Mouse (Mus musculus) liver, embryonic 16.5 days (tissue): ENCODE results near the gene 4921536K21Rik. TPM values are rescaled to one million over a fixed set of nuclear protein-coding genes. Genes with fewer than 3 reads are reported as not detected.

Experiments used
- ATAC-seq: fragments of 200-750 bp; cut with Nextera tagmentation; 2 replicates; pipeline ENCODE4 v1.8.0; 2017; ENCODE audit warnings: low read depth, mild to moderate bottlenecking, moderate number of reproducible peaks, moderate library complexity
- H3K27ac ChIP-seq: fragments of 300-500 bp; sonication (generic); 2 replicates; pipeline ENCODE4 v1.5.1; 2014; ENCODE audit warnings: mild to moderate bottlenecking, low read length
- H3K27me3 ChIP-seq: fragments of 300-500 bp; sonication (generic); 2 replicates; pipeline ENCODE4 v1.6.1; 2014; ENCODE audit warnings: low read depth, low read length, mixed read lengths; ENCODE audit not compliant: control insufficient read depth, insufficient read depth
- H3K36me3 ChIP-seq: fragments of 300-500 bp; sonication (generic); 2 replicates; pipeline ENCODE4 v1.6.1; 2014; ENCODE audit warnings: mild to moderate bottlenecking; ENCODE audit not compliant: control insufficient read depth, insufficient read depth
- H3K4me1 ChIP-seq: fragments of 300-500 bp; sonication (generic); 2 replicates; pipeline ENCODE4 v1.6.1; 2014; ENCODE audit warnings: low read depth, low read length, mixed read lengths; ENCODE audit not compliant: control insufficient read depth
- H3K4me2 ChIP-seq: fragments of 300-500 bp; sonication (generic); 2 replicates; pipeline ENCODE4 v1.6.1; 2014; ENCODE audit warnings: low read depth, low read length, mixed read lengths
- H3K4me3 ChIP-seq: fragments of 300-500 bp; sonication (generic); 2 replicates; pipeline ENCODE4 v1.5.1; 2014; ENCODE audit warnings: low read depth, mild to moderate bottlenecking, low read length
- H3K9ac ChIP-seq: fragments of 300-500 bp; sonication (generic); 2 replicates; pipeline ENCODE4 v1.6.1; 2014; ENCODE audit warnings: low read depth, low read length
- H3K9me3 ChIP-seq: fragments of 300-500 bp; sonication (generic); replicated peaks from 2 replicates; pipeline ENCODE4 v1.6.1; 2016; ENCODE audit warnings: low read length; ENCODE audit not compliant: control insufficient read depth
- WGBS: fragments of 180-500 bp; shearing (Covaris S2); extraction: QIAGEN DNeasy Blood & Tissue Kit; methylation state at CpG from one replicate; pipeline ENCODE4 v1.1.7; 2014; ENCODE audit not compliant: insufficient replicate concordance; 5-methylcytosine and 5-hydroxymethylcytosine counted together
- polyA plus RNA-seq: library from polyadenylated mRNA; unstranded; fragments of >200 nt; fragmentation: Nextera tagmentation; extraction: Ambion mirVana; gene quantifications from 2 replicates; pipeline ENCODE4 v1.2.1, GENCODE M21; 2015

The 4921536K21Rik gene
- polyA plus RNA-seq, 1 experiment from 2014 or later, result not detected

GRCm38 (mm10) chr11:3878660-3879059 is 16.2 kb downstream of the 4921536K21Rik start:
- WGBS, result 57% methylated on average over 7 of the region's 7 CpGs
- H3K4me3 ChIP-seq, result no peak overlapping the region
- H3K9me3 ChIP-seq, result no peaks in the 10 kb centered on the region
- ATAC-seq, result no peak
- no peak overlapping the region for H3K27ac ChIP-seq
- no peaks in the 10 kb centered on the region for H3K36me3 ChIP-seq
- no peaks in the 10 kb centered on the region for H3K27me3 ChIP-seq
- no peak overlapping the region for H3K4me2 ChIP-seq
- H3K9ac ChIP-seq, result no peak overlapping the region
- H3K4me1 ChIP-seq, result no peaks in the 10 kb centered on the region

GRCm38 (mm10) chr11:3876419-3876818 is 18.5 kb downstream of the 4921536K21Rik start:
- Histone ChIP-seq H3K27me3 (no peaks in the 10 kb centered on the region), H3K4me1 (no peaks in the 10 kb centered on the region), H3K4me2 (no peak overlapping the region), H3K27ac (no peak overlapping the region), H3K4me3 (no peak overlapping the region), H3K9ac (no peak overlapping the region), H3K36me3 (no peaks in the 10 kb centered on the region), H3K9me3 (no peaks in the 10 kb centered on the region)
- no peak for ATAC-seq
- 49% methylated on average over 6 of the region's 6 CpGs for WGBS

GRCm38 (mm10) chr11:3864343-3864742 is 30.6 kb downstream of the 4921536K21Rik start:
- Histone ChIP-seq H3K4me3 (peak overlapping the region; percentile 40), H3K27ac (no peak overlapping the region)

GRCm38 (mm10) chr11:3863454-3864112 is 31.3 kb downstream of the 4921536K21Rik start, which contains the start of gene Osbp2:
Osbp2 (minus strand) TSS chr11:3863903.
- Histone ChIP-seq H3K4me2 (peak within 1 kb of the TSS; percentile 64), H3K36me3 (no peaks in the 10 kb centered on the region), H3K4me3 (peak within 1 kb of the TSS; percentile 40), H3K9ac (no peak within 1 kb of the TSS), H3K27ac (no peak within 1 kb of the TSS), H3K27me3 (peaks cover 25% of the 10 kb centered on the region), H3K9me3 (no peaks in the 10 kb centered on the region), H3K4me1 (peaks cover 10% of the 10 kb centered on the region)
- 4% methylated on average over 54 of the region's 58 CpGs for WGBS
- ATAC-seq, result peak; percentile 94

More at GRCm38 (mm10) chr11:3864343-3864742, 30.6 kb downstream of the 4921536K21Rik start:
- peaks cover 25% of the 10 kb centered on the region for H3K27me3 ChIP-seq
- no peak for ATAC-seq
- H3K36me3 ChIP-seq, result no peaks in the 10 kb centered on the region
- 34% methylated on average over 6 of the region's 6 CpGs for WGBS
- peak overlapping the region; percentile 64 for H3K4me2 ChIP-seq
- no peaks in the 10 kb centered on the region for H3K9me3 ChIP-seq
- H3K4me1 ChIP-seq, result peaks cover 10% of the 10 kb centered on the region
- no peak overlapping the region for H3K9ac ChIP-seq

- WGBS, result 57% methylated on average over 19 of the region's 19 CpGs
- peak overlapping the region; percentile 40; the same call in 1 of the 2 replicates for H3K4me3 ChIP-seq
Observed at GRCm38 (mm10) chr11:3862661-3863453, 32.0 kb downstream of the 4921536K21Rik start.

GRCm38 (mm10) chr11:3860361-3860760 is 34.5 kb downstream of the 4921536K21Rik start:
- H3K4me2 ChIP-seq, result no peak overlapping the region
- peaks cover 10% of the 10 kb centered on the region for H3K4me1 ChIP-seq
- H3K36me3 ChIP-seq, result no peaks in the 10 kb centered on the region
- 60% methylated on average over 4 of the region's 4 CpGs for WGBS
- H3K27ac ChIP-seq, result no peak overlapping the region
- H3K9me3 ChIP-seq, result no peaks in the 10 kb centered on the region
- no peak overlapping the region for H3K4me3 ChIP-seq
- no peak overlapping the region for H3K9ac ChIP-seq
- ATAC-seq, result no peak
- peaks cover 25% of the 10 kb centered on the region for H3K27me3 ChIP-seq

More at GRCm38 (mm10) chr11:3862661-3863453, 32.0 kb downstream of the 4921536K21Rik start:
- peaks cover 25% of the 10 kb centered on the region for H3K27me3 ChIP-seq
- peaks cover 10% of the 10 kb centered on the region for H3K4me1 ChIP-seq
- peak overlapping the region; percentile 64 for H3K4me2 ChIP-seq
- no peak for ATAC-seq
- H3K27ac ChIP-seq, result no peak overlapping the region
- no peak overlapping the region for H3K9ac ChIP-seq
- H3K36me3 ChIP-seq, result no peaks in the 10 kb centered on the region
- no peaks in the 10 kb centered on the region for H3K9me3 ChIP-seq

- 79% methylated on average over 4 of the region's 4 CpGs for WGBS
- Histone ChIP-seq H3K4me2 (no peak overlapping the region), H3K4me1 (peaks cover 10% of the 10 kb centered on the region), H3K9ac (no peak overlapping the region), H3K36me3 (no peaks in the 10 kb centered on the region), H3K27me3 (peaks cover 22% of the 10 kb centered on the region), H3K9me3 (no peaks in the 10 kb centered on the region), H3K4me3 (no peak overlapping the region), H3K27ac (no peak overlapping the region)
- ATAC-seq, result no peak
Observed at GRCm38 (mm10) chr11:3859778-3860177, 35.1 kb downstream of the 4921536K21Rik start.

GRCm38 (mm10) chr11:3857902-3858301 is 37.0 kb downstream of the 4921536K21Rik start:
- Histone ChIP-seq H3K9ac (no peak overlapping the region), H3K27ac (no peak overlapping the region), H3K27me3 (peaks cover 6% of the 10 kb centered on the region), H3K36me3 (no peaks in the 10 kb centered on the region), H3K4me3 (no peak overlapping the region), H3K4me1 (no peaks in the 10 kb centered on the region), H3K9me3 (no peaks in the 10 kb centered on the region), H3K4me2 (no peak overlapping the region)
- WGBS, result 67% methylated on average over 5 of the region's 5 CpGs
- no peak for ATAC-seq

- Histone ChIP-seq H3K36me3 (no peaks in the 10 kb centered on the region), H3K27me3 (no peaks in the 10 kb centered on the region), H3K4me2 (no peak overlapping the region), H3K4me1 (no peaks in the 10 kb centered on the region), H3K4me3 (no peak overlapping the region), H3K27ac (no peak overlapping the region), H3K9ac (no peak overlapping the region), H3K9me3 (no peaks in the 10 kb centered on the region)
- ATAC-seq, result no peak
- WGBS, result 73% methylated on average over 5 of the region's 5 CpGs
Observed at GRCm38 (mm10) chr11:3855846-3856245, 39.1 kb downstream of the 4921536K21Rik start.
